Mouse (Mus musculus): ENCODE measurements around the gene Samt2.
"Not testable (repeated sequence)": the region's sequence is repeated elsewhere in the genome, so short reads cannot be mapped to it uniquely, and the experiment has no call there.

Samt2 gene

GRCm38 (mm10) chrX:154579260-154579659 is at the start of gene Samt2:
Gene Samt2, minus strand, starts transcription at chrX:154579360.
- DNase-seq (ENCODE audit: low spot score): not testable (repeated sequence)
